Mouse (Mus musculus): ENCODE measurements around the gene Nmnat1. TPM values are rescaled to one million over a fixed set of nuclear protein-coding genes. Genes with fewer than 3 reads are reported as not detected.
A peak's percentile ranks its signal among the peaks of the same experiment; 100 is the strongest.

Nmnat1 gene
- total RNA-seq (2014; rRNA removed) (3.6 and 6.5 TPM in 2 replicates), polyA plus RNA-seq (2015; fragmentation: Nextera tagmentation; extraction: Ambion mirVana) (4.8 and 6.4 TPM in 2 replicates)

- peak; percentile 100 for ATAC-seq
- H3K9me3 ChIP-seq (ENCODE audit: low read length), result no peaks in the 10 kb centered on the region
Observed at GRCm38 (mm10) chr4:149485053-149485824, at the start of gene Nmnat1, which contains the start of gene Lzic. TSS of gene Nmnat1 (minus strand) at chr4:149485202. TSS of gene Lzic (plus strand) at chr4:149485229.

GRCm38 (mm10) chr4:149529691-149530090 lies 44.7 kb upstream of the Nmnat1 start:
- no peak overlapping the region for H3K27ac ChIP-seq (ENCODE audit: low read depth, low read length)
- no peak overlapping the region for H3K4me2 ChIP-seq (ENCODE audit: low read depth)
- WGBS, result 89% methylated on average over 6 of the region's 6 CpGs
- DNase-seq, result no peak
- no peak overlapping the region for H3K4me3 ChIP-seq (ENCODE audit: low read depth, low read length)
- ATAC-seq, result no peak
- H3K4me1 ChIP-seq (ENCODE audit: insufficient read depth), result no peaks in the 10 kb centered on the region
- 0 out of 2 replicates have a peak, but pooled peaks cover 5% of the 10 kb centered on the region for H3K36me3 ChIP-seq (ENCODE audit: insufficient read depth)
- no peaks in the 10 kb centered on the region for H3K27me3 ChIP-seq (ENCODE audit: insufficient read depth, low read length)
- no peak overlapping the region for H3K9ac ChIP-seq
- H3K9me3 ChIP-seq (ENCODE audit: low read length), result no peaks in the 10 kb centered on the region
- TF ChIP-seq CTCF (IDR thresholded peaks at IDR 0.05; ENCODE audit: low read depth), result no peak

More at GRCm38 (mm10) chr4:149485053-149485824, at the start of gene Nmnat1, which contains the start of gene Lzic:
- peak; percentile 95 for DNase-seq
- TF ChIP-seq CTCF (IDR thresholded peaks at IDR 0.05; ENCODE audit: low read depth), result no peak
- H3K4me1 ChIP-seq (ENCODE audit: insufficient read depth), result peaks cover 5% of the 10 kb centered on the region; the same call in 1 of the 2 replicates
- H3K4me3 ChIP-seq (ENCODE audit: low read depth, low read length), result peak within 1 kb of the TSS; percentile 78
- H3K27me3 ChIP-seq (ENCODE audit: insufficient read depth, low read length), result no peaks in the 10 kb centered on the region
- WGBS, result 1% methylated on average over 60 of the region's 60 CpGs
- peaks cover 32% of the 10 kb centered on the region for H3K36me3 ChIP-seq (ENCODE audit: insufficient read depth)
- H3K9ac ChIP-seq, result peak within 1 kb of the TSS; percentile 62
- peak within 1 kb of the TSS; percentile 78 for H3K4me2 ChIP-seq (ENCODE audit: low read depth)
- H3K27ac ChIP-seq (ENCODE audit: low read depth, low read length), result peak within 1 kb of the TSS; percentile 60

- Histone ChIP-seq H3K4me1 (ENCODE audit: insufficient read depth) (no peaks in the 10 kb centered on the region), H3K36me3 (ENCODE audit: insufficient read depth) (0 out of 2 replicates have a peak, but pooled peaks cover 5% of the 10 kb centered on the region), H3K27ac (ENCODE audit: low read depth, low read length) (no peak overlapping the region; the same call in 1 of the 2 replicates), H3K4me3 (ENCODE audit: low read depth, low read length) (no peak overlapping the region), H3K27me3 (ENCODE audit: insufficient read depth, low read length) (no peaks in the 10 kb centered on the region), H3K9ac (no peak overlapping the region), H3K9me3 (ENCODE audit: low read length) (no peaks in the 10 kb centered on the region), H3K4me2 (ENCODE audit: low read depth) (no peak overlapping the region)
- no peak for ATAC-seq
- DNase-seq, result no peak
- 81% methylated on average over 15 of the region's 15 CpGs for WGBS
- TF ChIP-seq CTCF (IDR thresholded peaks at IDR 0.05; ENCODE audit: low read depth), result no peak
Observed at GRCm38 (mm10) chr4:149527621-149528354, 42.8 kb upstream of the Nmnat1 start.

- Histone ChIP-seq H3K4me3 (ENCODE audit: low read depth, low read length) (no peak overlapping the region), H3K27me3 (ENCODE audit: insufficient read depth, low read length) (no peaks in the 10 kb centered on the region), H3K27ac (ENCODE audit: low read depth, low read length) (no peak overlapping the region), H3K9ac (no peak overlapping the region), H3K36me3 (ENCODE audit: insufficient read depth) (0 out of 2 replicates have a peak, but pooled peaks cover 5% of the 10 kb centered on the region), H3K9me3 (ENCODE audit: low read length) (no peaks in the 10 kb centered on the region), H3K4me1 (ENCODE audit: insufficient read depth) (no peaks in the 10 kb centered on the region), H3K4me2 (ENCODE audit: low read depth) (no peak overlapping the region)
- DNase-seq, result no peak
- WGBS, result 17% methylated on average over 7 of the region's 7 CpGs
- no peak for ATAC-seq
- no peak for TF ChIP-seq CTCF (IDR thresholded peaks at IDR 0.05; ENCODE audit: low read depth)
Observed at GRCm38 (mm10) chr4:149526330-149526729, 41.3 kb upstream of the Nmnat1 start.

GRCm38 (mm10) chr4:149525811-149526210 lies 40.8 kb upstream of the Nmnat1 start:
- Histone ChIP-seq H3K9me3 (ENCODE audit: low read length) (no peaks in the 10 kb centered on the region), H3K9ac (no peak overlapping the region), H3K27me3 (ENCODE audit: insufficient read depth, low read length) (no peaks in the 10 kb centered on the region), H3K27ac (ENCODE audit: low read depth, low read length) (no peak overlapping the region), H3K36me3 (ENCODE audit: insufficient read depth) (0 out of 2 replicates have a peak, but pooled peaks cover 5% of the 10 kb centered on the region), H3K4me2 (ENCODE audit: low read depth) (no peak overlapping the region), H3K4me3 (ENCODE audit: low read depth, low read length) (no peak overlapping the region), H3K4me1 (ENCODE audit: insufficient read depth) (no peaks in the 10 kb centered on the region)
- DNase-seq (no peak), ATAC-seq (no peak)
- no peak for TF ChIP-seq CTCF (IDR thresholded peaks at IDR 0.05; ENCODE audit: low read depth)
- 72% methylated on average over 6 of the region's 6 CpGs for WGBS

GRCm38 (mm10) chr4:149525170-149525569 lies 40.2 kb upstream of the Nmnat1 start:
- 0 out of 2 replicates have a peak, but pooled peaks cover 5% of the 10 kb centered on the region for H3K36me3 ChIP-seq (ENCODE audit: insufficient read depth)
- no peak overlapping the region for H3K4me2 ChIP-seq (ENCODE audit: low read depth)
- no peak overlapping the region for H3K9ac ChIP-seq
- ATAC-seq (no peak), DNase-seq (no peak)
- no peaks in the 10 kb centered on the region for H3K4me1 ChIP-seq (ENCODE audit: insufficient read depth)
- H3K4me3 ChIP-seq (ENCODE audit: low read depth, low read length), result no peak overlapping the region
- 90% methylated on average over 4 of the region's 4 CpGs for WGBS
- no peak for TF ChIP-seq CTCF (IDR thresholded peaks at IDR 0.05; ENCODE audit: low read depth)
- no peaks in the 10 kb centered on the region for H3K27me3 ChIP-seq (ENCODE audit: insufficient read depth, low read length)
- H3K27ac ChIP-seq (ENCODE audit: low read depth, low read length), result no peak overlapping the region
- H3K9me3 ChIP-seq (ENCODE audit: low read length), result no peaks in the 10 kb centered on the region
